ENCODE assay signal across 7 mouse cellular contexts in the genomic region with DNA sequence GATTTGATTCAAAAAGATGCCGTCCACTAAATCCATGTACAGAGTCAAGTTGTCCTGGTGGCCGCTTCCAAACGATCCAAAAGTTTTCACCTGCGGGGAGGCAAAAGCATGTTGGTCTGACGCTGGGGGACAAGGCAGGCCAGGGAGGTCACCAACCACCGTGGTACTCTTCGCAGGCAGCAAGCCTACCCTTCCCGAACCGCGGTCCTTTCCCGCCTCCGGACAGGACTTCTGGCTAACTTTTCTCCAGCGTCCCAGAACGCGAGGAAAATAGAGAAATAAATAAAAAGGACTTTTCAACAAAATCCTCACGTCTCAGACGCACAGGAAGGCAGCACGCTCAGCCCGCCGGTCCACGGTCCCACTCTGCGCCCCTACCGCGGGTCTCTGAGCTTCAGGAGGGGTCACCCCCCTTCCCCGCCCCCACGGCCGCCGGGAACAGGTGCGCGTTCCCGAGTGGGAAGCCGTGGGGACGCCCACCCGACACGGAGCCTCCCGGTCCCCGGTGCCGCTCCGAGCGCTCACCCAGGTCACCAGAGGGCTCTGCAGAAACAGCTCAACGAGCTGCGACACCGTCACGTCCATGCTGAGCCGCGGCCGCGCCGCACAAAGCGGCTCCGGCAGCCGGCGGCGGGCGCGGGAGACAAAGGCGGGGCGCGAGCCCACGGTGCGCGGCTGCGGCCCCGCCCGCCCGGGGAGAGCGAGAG. TPM values are rescaled to one million over a fixed set of nuclear protein-coding genes. Genes with fewer than 3 reads are reported as not detected.
DNase-seq lines count a peak whose midpoint lies in the region; ATAC-seq and TF ChIP-seq lines count a peak whose summit lies in the region.

No protein-coding gene starts in this region.

- H3K27ac ChIP-seq in left cerebral cortex, adult 2 months: peak overlapping the region; percentile 90
- peak overlapping the region; percentile 94 for H3K27ac ChIP-seq in embryonic facial prominence, embryonic 10.5 days (replicated peaks)
- H3K27ac ChIP-seq in heart, embryonic 15.5 days: peak overlapping the region; percentile 71
- H3K27ac ChIP-seq in liver, embryonic 15.5 days (replicated peaks): peak overlapping the region; percentile 95

- no peak; the same call in 1 of the 2 replicates for ATAC-seq in heart, embryonic 15.5 days (replicated peaks; ENCODE audit: insufficient number of reproducible peaks, insufficient read depth, low FRiP score, low read depth)
- no peak for ATAC-seq in liver, embryonic 15.5 days (ENCODE audit: insufficient read depth)

- no peak for TF ChIP-seq CTCF in left cerebral cortex, adult 2 months (IDR thresholded peaks at IDR 0.05)

- H3K4me3 ChIP-seq in left cerebral cortex, adult 2 months: peak overlapping the region; percentile 78
- H3K4me3 ChIP-seq in embryonic facial prominence, embryonic 10.5 days: peak overlapping the region; percentile 81
- peak overlapping the region; percentile 73 for H3K4me3 ChIP-seq in heart, embryonic 15.5 days
- H3K4me3 ChIP-seq in liver, embryonic 15.5 days (replicated peaks): peak overlapping the region; percentile 89

- H3K27me3 ChIP-seq in embryonic facial prominence, embryonic 10.5 days (replicated peaks; ENCODE audit: low read depth, poor library complexity, severe bottlenecking): peaks cover 33% of the 10 kb centered on the region
- peaks cover 42% of the 10 kb centered on the region for H3K27me3 ChIP-seq in heart, embryonic 15.5 days
- no peaks in the 10 kb centered on the region for H3K27me3 ChIP-seq in liver, embryonic 15.5 days

- peak overlapping the region; percentile 74 for H3K9ac ChIP-seq in heart, embryonic 15.5 days
- peak overlapping the region; percentile 95 for H3K9ac ChIP-seq in liver, embryonic 15.5 days

- intact Hi-C loops in left cerebral cortex, adult 2 months (cut with DNase I): no loop called here

- peaks cover 3% of the 10 kb centered on the region; the same call in 1 of the 2 replicates for H3K36me3 ChIP-seq in embryonic facial prominence, embryonic 10.5 days (replicated peaks)
- no peaks in the 10 kb centered on the region for H3K36me3 ChIP-seq in heart, embryonic 15.5 days
- H3K36me3 ChIP-seq in liver, embryonic 15.5 days (replicated peaks): peaks cover 6% of the 10 kb centered on the region

- WGBS in embryonic facial prominence, embryonic 10.5 days: under 1% methylated on average over 67 of the region's 67 CpGs
- WGBS in heart, embryonic 15.5 days: under 1% methylated on average over 67 of the region's 67 CpGs
- under 1% methylated on average over 67 of the region's 67 CpGs for WGBS in liver, embryonic 15.5 days (ENCODE audit: insufficient replicate concordance)

- peak overlapping the region; percentile 93 for H3K4me2 ChIP-seq in heart, embryonic 15.5 days
- H3K4me2 ChIP-seq in liver, embryonic 15.5 days: peak overlapping the region; percentile 98

- peaks cover 59% of the 10 kb centered on the region for H3K4me1 ChIP-seq in embryonic facial prominence, embryonic 10.5 days
- peaks cover 30% of the 10 kb centered on the region for H3K4me1 ChIP-seq in heart, embryonic 15.5 days (replicated peaks)
- H3K4me1 ChIP-seq in liver, embryonic 15.5 days (replicated peaks): peaks cover 64% of the 10 kb centered on the region

- no peaks in the 10 kb centered on the region for H3K9me3 ChIP-seq in embryonic facial prominence, embryonic 10.5 days
- no peaks in the 10 kb centered on the region for H3K9me3 ChIP-seq in heart, embryonic 15.5 days (replicated peaks)
- H3K9me3 ChIP-seq in liver, embryonic 15.5 days (replicated peaks): no peaks in the 10 kb centered on the region

- no peak for DNase-seq in left cerebral cortex, adult 2 months (ENCODE audit: extremely low spot score in 1 of 2, low spot score in 2 of 2)
- no peak for DNase-seq in left cerebral cortex, adult 11 months (ENCODE audit: low spot score)
- no peak for DNase-seq in embryonic facial prominence, embryonic 10.5 days (ENCODE audit: low spot score)
- peak; percentile 63 for DNase-seq in testis, postnatal 10 days (ENCODE audit: low spot score)
- no peak for DNase-seq in layer of hippocampus, adult 8-10 months (ENCODE audit: low spot score in 2 of 2)

RNA-seq across cellular contexts. Expression of gene Ccdc88c, which starts 0.5 kb away (rescaled TPM):
- 10 to 100 TPM; 23.2 to 30.1 TPM for total RNA-seq in left cerebral cortex, adult 2 months (2021)
- polyA plus RNA-seq in embryonic facial prominence, embryonic 10.5 days (2016; fragmentation: Nextera tagmentation; extraction: Ambion mirVana): 10.8 and 12.5 TPM in 2 replicates
- 2.4 and 5.3 TPM in 2 replicates for polyA plus RNA-seq in heart, embryonic 15.5 days (2015; fragmentation: Nextera tagmentation; extraction: Ambion mirVana)
- 5.5 TPM in 2 replicates for polyA plus RNA-seq in liver, embryonic 15.5 days (2015; fragmentation: Nextera tagmentation; extraction: Ambion mirVana)
- total RNA-seq in layer of hippocampus, adult 8-10 months (2022): 10 to 100 TPM; 30.2 to 38.8 (median 34.7) TPM

RNA-seq across cellular contexts. Expression of gene Ppp4r3a, which starts 55.1 kb away (rescaled TPM):
- total RNA-seq in left cerebral cortex, adult 2 months (2021): 10 to 100 TPM; 44.1 to 45.0 TPM
- 50.5 and 55.4 TPM in 2 replicates for polyA plus RNA-seq in embryonic facial prominence, embryonic 10.5 days (2016; fragmentation: Nextera tagmentation; extraction: Ambion mirVana)
- 27.0 and 30.9 TPM in 2 replicates for polyA plus RNA-seq in heart, embryonic 15.5 days (2015; fragmentation: Nextera tagmentation; extraction: Ambion mirVana)
- 18.9 and 20.7 TPM in 2 replicates for polyA plus RNA-seq in liver, embryonic 15.5 days (2015; fragmentation: Nextera tagmentation; extraction: Ambion mirVana)
- 10 to 100 TPM; 38.9 to 49.2 (median 46.2) TPM for total RNA-seq in layer of hippocampus, adult 8-10 months (2022)
